Mouse (Mus musculus): ENCODE data around the gene Lsamp. TPM values are rescaled to one million over a fixed set of nuclear protein-coding genes. Genes with fewer than 3 reads are reported as not detected.

Gene Lsamp
- polyA plus RNA-seq, 1 experiment from 2014 or later: 0.20 TPM

DNA sequence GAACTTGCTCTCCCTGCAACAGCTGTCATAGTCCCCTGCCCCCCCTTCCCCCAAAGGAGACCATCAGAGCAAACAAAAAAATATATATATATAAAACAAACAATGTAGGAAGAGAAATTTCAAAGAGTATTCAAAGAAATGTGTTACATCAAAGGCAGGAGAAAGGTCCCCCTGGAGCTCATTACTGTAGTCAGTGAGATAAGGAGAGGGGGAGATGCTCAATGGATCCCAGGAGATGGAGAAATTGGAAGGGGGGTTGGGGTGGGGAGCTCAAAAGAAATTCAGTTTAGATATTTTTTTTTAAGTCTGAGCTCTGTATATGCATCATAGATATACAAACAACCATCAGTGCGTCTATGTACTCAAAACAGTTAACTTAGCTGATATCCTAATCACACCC, 976.4 kb downstream of the Lsamp start:
- ATAC-seq (no peak), DNase-seq (ENCODE audit: low spot score) (no peak)
- no peaks in the 10 kb centered on the region for H3K36me3 ChIP-seq (ENCODE audit: insufficient read depth, low read length)
- 40% methylated on average over 1 of the region's 1 CpGs for WGBS
- no peaks in the 10 kb centered on the region for H3K27me3 ChIP-seq (replicated peaks; ENCODE audit: insufficient read depth, low read length)
- no peak overlapping the region for H3K9ac ChIP-seq (replicated peaks; ENCODE audit: low read depth)
- no peak overlapping the region for H3K27ac ChIP-seq (ENCODE audit: low read length)
- TF ChIP-seq CTCF (IDR thresholded peaks at IDR 0.05) (no peak), EP300 (IDR thresholded peaks at IDR 0.05) (no peak)
- H3K4me2 ChIP-seq (replicated peaks; ENCODE audit: low read depth, low read length): no peak overlapping the region
- no peaks in the 10 kb centered on the region for H3K4me1 ChIP-seq (ENCODE audit: insufficient read depth, low read depth, low read length)
- no peak overlapping the region for H3K4me3 ChIP-seq (ENCODE audit: low read depth, low read length)
- no peaks in the 10 kb centered on the region for H3K9me3 ChIP-seq (ENCODE audit: low read length)

DNA sequence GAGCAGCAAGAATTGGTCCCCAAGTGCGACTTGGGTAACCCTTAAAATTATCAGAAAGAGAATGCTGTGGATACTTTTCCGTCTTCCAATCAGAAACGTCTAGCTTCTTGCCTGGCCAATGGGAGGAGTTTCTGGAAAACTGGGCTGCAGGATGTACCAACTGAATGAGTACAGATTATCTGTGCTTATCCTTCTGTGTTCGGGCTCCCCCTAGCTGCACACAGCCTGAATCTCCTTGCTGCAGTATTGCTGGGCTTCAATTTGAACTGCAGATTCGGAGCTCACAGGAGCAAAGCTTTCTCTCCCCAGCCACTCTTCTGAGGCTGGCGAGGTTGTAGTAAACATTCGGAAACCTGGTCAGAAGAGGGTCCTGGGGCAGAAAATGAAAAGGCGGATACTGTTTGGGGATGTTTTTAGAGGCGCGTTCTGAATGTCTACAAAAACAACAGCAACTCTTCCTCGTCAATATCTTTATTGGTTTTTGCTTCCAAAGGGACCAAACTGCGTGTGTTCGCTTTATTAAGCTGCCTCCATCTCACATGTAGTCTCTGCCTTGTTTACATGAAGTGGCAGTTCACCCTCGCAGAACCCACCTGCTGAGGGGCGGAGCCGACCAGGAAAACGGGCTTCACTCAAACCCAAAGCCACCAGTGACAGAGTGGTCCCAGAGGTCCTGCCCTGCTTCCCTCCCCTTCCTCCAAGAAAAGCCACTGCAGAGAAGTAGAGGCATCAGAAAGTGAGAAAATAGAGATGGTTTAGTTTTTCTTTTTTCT, 984.1 kb downstream of the Lsamp start:
- WGBS: 21% methylated on average over 17 of the region's 17 CpGs
- TF ChIP-seq CTCF (IDR thresholded peaks at IDR 0.05) (peak; percentile 88), EP300 (IDR thresholded peaks at IDR 0.05) (no peak)
- Histone ChIP-seq H3K9ac (replicated peaks; ENCODE audit: low read depth) (no peak overlapping the region), H3K4me3 (ENCODE audit: low read depth, low read length) (no peak overlapping the region), H3K4me1 (ENCODE audit: insufficient read depth, low read depth, low read length) (no peaks in the 10 kb centered on the region), H3K4me2 (replicated peaks; ENCODE audit: low read depth, low read length) (0 out of 2 replicates have a peak overlapping the region, but pooled peaks have one; percentile 12), H3K36me3 (ENCODE audit: insufficient read depth, low read length) (no peaks in the 10 kb centered on the region), H3K9me3 (ENCODE audit: low read length) (no peaks in the 10 kb centered on the region), H3K27ac (ENCODE audit: low read length) (no peak overlapping the region), H3K27me3 (replicated peaks; ENCODE audit: insufficient read depth, low read length) (no peaks in the 10 kb centered on the region)
- DNase-seq (ENCODE audit: low spot score) (peak; percentile 75), ATAC-seq (peak; percentile 80)

GRCm38 (mm10) chr16:40971382-40971781, 987.2 kb downstream of the Lsamp start:
- no peak for TF ChIP-seq CTCF (IDR thresholded peaks at IDR 0.05)
- TF ChIP-seq EP300 (IDR thresholded peaks at IDR 0.05): no peak
- no peaks in the 10 kb centered on the region for H3K27me3 ChIP-seq (replicated peaks; ENCODE audit: insufficient read depth, low read length)
- no peak overlapping the region for H3K4me3 ChIP-seq (ENCODE audit: low read depth, low read length)
- H3K9me3 ChIP-seq (ENCODE audit: low read length): no peaks in the 10 kb centered on the region
- H3K9ac ChIP-seq (replicated peaks; ENCODE audit: low read depth): no peak overlapping the region
- DNase-seq (ENCODE audit: low spot score): no peak
- no peak overlapping the region for H3K27ac ChIP-seq (ENCODE audit: low read length)
- H3K4me1 ChIP-seq (ENCODE audit: insufficient read depth, low read depth, low read length): no peaks in the 10 kb centered on the region
- ATAC-seq: no peak
- no peaks in the 10 kb centered on the region for H3K36me3 ChIP-seq (ENCODE audit: insufficient read depth, low read length)
- no peak overlapping the region for H3K4me2 ChIP-seq (replicated peaks; ENCODE audit: low read depth, low read length)
- WGBS: 43% methylated on average over 3 of the region's 3 CpGs

DNA sequence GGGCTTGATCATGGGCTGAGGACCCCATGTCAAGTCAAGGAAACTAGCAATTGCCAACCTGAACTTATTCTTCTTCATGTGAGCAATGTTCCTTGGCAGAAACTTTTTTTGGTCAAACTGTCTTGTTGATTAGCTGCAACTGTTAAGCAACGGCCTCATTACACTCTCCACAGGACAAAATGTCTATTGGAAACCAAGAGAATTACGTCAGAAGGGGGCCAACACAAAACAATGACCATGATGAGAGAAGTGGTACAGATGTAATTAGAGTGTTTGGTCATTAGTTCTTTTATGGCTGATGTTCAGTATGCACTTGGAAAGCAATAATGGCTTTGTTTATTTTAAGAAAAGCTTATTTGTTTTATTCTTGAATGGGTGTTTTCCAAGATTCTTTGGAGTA, 989.9 kb downstream of the Lsamp start:
- Histone ChIP-seq H3K27ac (ENCODE audit: low read length) (no peak overlapping the region), H3K9ac (replicated peaks; ENCODE audit: low read depth) (no peak overlapping the region), H3K27me3 (replicated peaks; ENCODE audit: insufficient read depth, low read length) (no peaks in the 10 kb centered on the region), H3K4me3 (ENCODE audit: low read depth, low read length) (no peak overlapping the region), H3K9me3 (ENCODE audit: low read length) (no peaks in the 10 kb centered on the region), H3K36me3 (ENCODE audit: insufficient read depth, low read length) (no peaks in the 10 kb centered on the region), H3K4me2 (replicated peaks; ENCODE audit: low read depth, low read length) (no peak overlapping the region), H3K4me1 (ENCODE audit: insufficient read depth, low read depth, low read length) (no peaks in the 10 kb centered on the region)
- DNase-seq (ENCODE audit: low spot score): no peak
- TF ChIP-seq CTCF (IDR thresholded peaks at IDR 0.05): no peak
- no peak for TF ChIP-seq EP300 (IDR thresholded peaks at IDR 0.05)
- ATAC-seq: no peak
- WGBS: 50% methylated on average over 2 of the region's 2 CpGs

- DNase-seq (ENCODE audit: low spot score) (no peak), ATAC-seq (no peak)
- H3K9me3 ChIP-seq (ENCODE audit: low read length): no peaks in the 10 kb centered on the region
- H3K4me3 ChIP-seq (ENCODE audit: low read depth, low read length): no peak overlapping the region
- no peaks in the 10 kb centered on the region for H3K36me3 ChIP-seq (ENCODE audit: insufficient read depth, low read length)
- H3K4me2 ChIP-seq (replicated peaks; ENCODE audit: low read depth, low read length): no peak overlapping the region
- H3K9ac ChIP-seq (replicated peaks; ENCODE audit: low read depth): no peak overlapping the region
- no peak for TF ChIP-seq EP300 (IDR thresholded peaks at IDR 0.05)
- no peak for TF ChIP-seq CTCF (IDR thresholded peaks at IDR 0.05)
- H3K27me3 ChIP-seq (replicated peaks; ENCODE audit: insufficient read depth, low read length): no peaks in the 10 kb centered on the region
- 58% methylated on average over 3 of the region's 3 CpGs for WGBS
- no peak overlapping the region for H3K27ac ChIP-seq (ENCODE audit: low read length)
- H3K4me1 ChIP-seq (ENCODE audit: insufficient read depth, low read depth, low read length): no peaks in the 10 kb centered on the region
Measured at GRCm38 (mm10) chr16:40983026-40983425, 998.9 kb downstream of the Lsamp start.

- Histone ChIP-seq H3K4me2 (replicated peaks; ENCODE audit: low read depth, low read length) (no peak overlapping the region), H3K4me1 (ENCODE audit: insufficient read depth, low read depth, low read length) (no peaks in the 10 kb centered on the region), H3K4me3 (ENCODE audit: low read depth, low read length) (no peak overlapping the region), H3K27ac (ENCODE audit: low read length) (no peak overlapping the region), H3K9me3 (ENCODE audit: low read length) (no peaks in the 10 kb centered on the region), H3K9ac (replicated peaks; ENCODE audit: low read depth) (no peak overlapping the region), H3K27me3 (replicated peaks; ENCODE audit: insufficient read depth, low read length) (no peaks in the 10 kb centered on the region), H3K36me3 (ENCODE audit: insufficient read depth, low read length) (no peaks in the 10 kb centered on the region)
- DNase-seq (ENCODE audit: low spot score) (no peak), ATAC-seq (no peak)
- no peak for TF ChIP-seq CTCF (IDR thresholded peaks at IDR 0.05)
- TF ChIP-seq EP300 (IDR thresholded peaks at IDR 0.05): no peak
- 76% methylated on average over 5 of the region's 5 CpGs for WGBS
Measured at GRCm38 (mm10) chr16:41007569-41007968, 1023.4 kb downstream of the Lsamp start.
